Mouse (Mus musculus): ENCODE results near the gene Ucma.

GRCm38 (mm10) chr2:4987388-4988180 is 11.7 kb downstream of the Ucma start:
- no peak for TF ChIP-seq CTCF (IDR thresholded peaks at IDR 0.05; ENCODE audit: control insufficient read depth, insufficient read depth, insufficient replicate concordance, low read depth, low read length)
- TF ChIP-seq POLR2A (IDR thresholded peaks at IDR 0.05; ENCODE audit: control insufficient read depth, low read depth, low read length) = no peak
